Mouse (Mus musculus): ENCODE measurements around the gene Acvrl1. TPM values are rescaled to one million over a fixed set of nuclear protein-coding genes. Genes with fewer than 3 reads are reported as not detected.
A peak's percentile ranks its signal among the peaks of the same experiment; 100 is the strongest.

The Acvrl1 gene
- total RNA-seq, 2 experiments from 2014 or later, result 19.1 to 26.1 TPM

DNA sequence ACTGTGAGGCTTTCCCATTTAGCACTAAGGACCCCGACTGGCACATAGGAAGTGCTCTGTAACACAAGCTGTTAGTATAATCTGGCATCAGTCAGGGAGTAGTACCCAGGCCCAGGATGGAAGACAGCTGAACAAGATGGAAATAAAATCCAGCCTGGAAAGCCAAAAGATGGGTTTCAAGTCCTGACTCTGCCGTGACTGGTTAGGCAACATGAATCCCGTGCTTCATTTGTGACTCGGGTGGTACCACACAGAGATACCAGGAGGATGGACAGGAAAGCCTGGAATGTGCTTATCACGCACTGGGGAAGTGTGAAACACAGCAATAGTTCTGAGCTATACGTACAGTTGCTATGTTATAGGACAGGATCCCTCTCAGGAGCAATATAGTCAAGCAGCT lies 12.3 kb downstream of the Acvrl1 start:
- DNase-seq (ENCODE audit: low spot score in 2 of 2), result no peak

DNA sequence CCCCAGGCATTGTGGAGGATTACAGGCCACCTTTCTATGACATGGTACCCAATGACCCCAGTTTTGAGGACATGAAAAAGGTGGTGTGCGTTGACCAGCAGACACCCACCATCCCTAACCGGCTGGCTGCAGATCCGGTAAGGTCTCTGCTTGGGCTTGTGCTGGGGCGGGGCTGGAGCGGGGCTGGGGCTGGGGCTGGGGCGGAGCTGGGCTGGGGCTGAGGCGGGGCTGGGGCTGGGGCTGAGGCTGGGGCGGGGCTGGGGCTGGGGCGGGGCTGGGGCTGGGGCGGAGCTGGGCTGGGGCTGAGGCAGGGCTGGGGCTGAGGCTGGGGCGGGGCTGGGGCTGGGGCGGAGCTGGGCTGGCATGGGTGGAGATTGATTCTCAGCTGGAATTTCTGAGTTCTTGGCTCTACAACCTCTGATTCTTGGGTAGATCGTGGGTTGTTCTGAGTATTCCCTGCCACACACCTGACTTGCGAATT lies 12.8 kb downstream of the Acvrl1 start:
- DNase-seq (ENCODE audit: low spot score in 2 of 2), result no peak

DNA sequence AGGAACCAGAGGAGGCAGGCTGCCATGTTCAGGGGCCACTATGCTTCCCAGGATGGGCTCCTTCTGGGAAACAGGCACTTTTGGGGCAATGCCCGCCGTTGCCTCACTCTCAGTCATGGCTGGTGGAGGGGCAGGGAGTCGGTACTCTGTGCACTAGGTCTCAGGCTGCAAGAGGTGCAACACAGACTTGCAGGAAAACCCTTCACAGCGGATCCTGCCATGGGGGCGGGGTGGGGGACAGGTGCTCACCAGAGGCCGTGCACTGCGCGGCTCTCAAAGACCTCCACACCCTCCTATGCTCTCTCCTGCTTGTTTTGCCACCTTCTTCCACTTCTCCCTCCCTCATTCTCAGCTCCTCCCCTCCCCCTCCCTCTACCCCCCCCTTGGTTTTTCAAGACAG lies 14.3 kb downstream of the Acvrl1 start:
- no peak for DNase-seq (ENCODE audit: low spot score in 2 of 2)

DNA sequence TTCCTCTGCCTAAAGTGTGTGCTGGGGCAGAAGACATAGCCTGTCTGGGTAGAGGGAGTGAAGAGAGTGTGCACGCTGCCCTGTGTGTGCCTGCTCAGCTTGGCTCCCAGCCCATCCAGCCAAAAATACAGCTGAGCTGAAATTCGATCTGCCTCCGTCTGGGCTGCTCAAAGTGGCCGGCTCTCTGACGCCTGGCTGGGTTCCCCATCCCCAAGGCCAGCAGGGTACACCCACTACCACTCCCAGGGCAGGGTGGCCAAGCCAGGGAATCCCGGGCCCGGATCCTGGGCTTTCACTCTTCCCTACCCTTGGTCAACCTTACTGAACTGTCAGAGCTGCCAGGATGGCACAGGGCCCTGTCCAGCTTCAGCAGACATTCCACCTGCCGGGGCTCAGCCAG lies 15.2 kb downstream of the Acvrl1 start:
- DNase-seq (ENCODE audit: low spot score in 2 of 2), result no peak

DNA sequence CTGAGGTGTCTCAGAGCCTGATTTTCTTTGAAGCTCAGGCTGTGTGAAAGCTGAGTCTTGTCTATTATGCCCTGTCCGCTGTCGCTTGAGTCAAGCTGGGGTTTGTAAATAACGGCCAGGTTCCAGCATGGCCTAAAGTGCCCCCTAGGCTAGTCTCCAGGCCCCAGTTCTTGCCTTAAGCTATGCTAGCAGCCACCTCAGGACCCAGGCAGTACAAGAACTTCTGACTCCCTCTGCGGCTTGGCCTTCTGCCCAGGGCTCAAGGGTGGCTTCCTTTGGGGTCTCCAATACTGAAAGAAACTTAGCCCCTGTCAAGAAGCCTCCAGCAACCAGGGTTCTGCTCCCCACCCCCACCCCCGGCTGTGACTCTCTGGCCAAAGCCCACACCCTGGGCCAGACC lies 15.9 kb downstream of the Acvrl1 start:
- DNase-seq (ENCODE audit: low spot score in 2 of 2), result no peak

DNA sequence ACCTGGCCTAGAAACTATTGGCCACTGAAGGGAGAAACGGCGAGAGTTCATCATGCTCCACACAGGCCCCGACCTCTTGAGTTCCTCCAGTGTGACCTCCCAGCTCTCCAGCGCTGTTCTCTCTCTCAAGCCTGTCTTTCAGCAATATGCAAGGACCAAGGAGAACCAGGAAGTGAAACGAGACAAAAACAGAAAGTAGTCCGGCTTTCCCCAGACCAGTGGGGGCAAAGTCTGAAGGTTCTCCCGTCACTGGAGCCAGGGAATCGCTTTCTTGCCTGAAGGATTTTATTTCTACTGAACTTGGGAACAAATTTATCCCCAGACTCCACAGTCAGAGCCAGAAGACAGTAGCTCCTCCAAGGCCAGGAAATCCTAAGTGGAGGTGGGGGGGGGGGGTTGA lies 16.5 kb downstream of the Acvrl1 start:
- no peak for DNase-seq (ENCODE audit: low spot score in 2 of 2)

DNA sequence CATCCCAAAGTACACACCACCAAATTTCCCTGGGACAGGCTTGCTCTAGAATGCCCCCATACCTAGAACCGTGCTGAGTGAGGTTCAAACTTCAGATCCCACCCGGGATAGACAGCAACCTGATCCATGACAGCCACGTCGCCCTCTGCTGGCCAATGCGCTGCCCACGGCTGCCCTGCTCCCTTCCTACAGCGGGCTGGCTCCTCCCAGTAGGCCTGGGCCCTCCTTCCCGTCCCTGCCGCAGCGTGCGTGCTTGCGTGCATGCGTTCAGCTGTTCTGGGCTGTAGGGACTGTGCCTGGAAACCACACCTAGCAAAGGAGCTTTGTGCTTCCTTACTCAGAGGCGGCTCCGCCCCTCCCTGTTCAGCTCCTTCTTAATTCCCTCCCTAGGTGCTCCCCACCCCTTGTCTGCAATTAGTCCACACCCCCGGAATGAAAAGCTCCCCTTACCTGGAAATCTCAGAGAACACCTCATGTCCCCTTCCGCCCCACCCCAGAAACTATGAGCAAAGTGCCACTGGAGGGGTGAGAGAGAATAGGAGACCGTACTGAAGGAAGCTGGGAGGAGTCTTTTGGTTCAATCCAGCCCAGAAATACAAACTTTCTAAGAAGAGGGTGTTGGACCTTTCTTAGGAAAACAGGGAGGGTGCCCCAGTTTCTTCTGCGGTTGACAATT lies 17.2 kb downstream of the Acvrl1 start:
- DNase-seq (ENCODE audit: low spot score in 2 of 2), result peak; percentile 91 to 96

DNA sequence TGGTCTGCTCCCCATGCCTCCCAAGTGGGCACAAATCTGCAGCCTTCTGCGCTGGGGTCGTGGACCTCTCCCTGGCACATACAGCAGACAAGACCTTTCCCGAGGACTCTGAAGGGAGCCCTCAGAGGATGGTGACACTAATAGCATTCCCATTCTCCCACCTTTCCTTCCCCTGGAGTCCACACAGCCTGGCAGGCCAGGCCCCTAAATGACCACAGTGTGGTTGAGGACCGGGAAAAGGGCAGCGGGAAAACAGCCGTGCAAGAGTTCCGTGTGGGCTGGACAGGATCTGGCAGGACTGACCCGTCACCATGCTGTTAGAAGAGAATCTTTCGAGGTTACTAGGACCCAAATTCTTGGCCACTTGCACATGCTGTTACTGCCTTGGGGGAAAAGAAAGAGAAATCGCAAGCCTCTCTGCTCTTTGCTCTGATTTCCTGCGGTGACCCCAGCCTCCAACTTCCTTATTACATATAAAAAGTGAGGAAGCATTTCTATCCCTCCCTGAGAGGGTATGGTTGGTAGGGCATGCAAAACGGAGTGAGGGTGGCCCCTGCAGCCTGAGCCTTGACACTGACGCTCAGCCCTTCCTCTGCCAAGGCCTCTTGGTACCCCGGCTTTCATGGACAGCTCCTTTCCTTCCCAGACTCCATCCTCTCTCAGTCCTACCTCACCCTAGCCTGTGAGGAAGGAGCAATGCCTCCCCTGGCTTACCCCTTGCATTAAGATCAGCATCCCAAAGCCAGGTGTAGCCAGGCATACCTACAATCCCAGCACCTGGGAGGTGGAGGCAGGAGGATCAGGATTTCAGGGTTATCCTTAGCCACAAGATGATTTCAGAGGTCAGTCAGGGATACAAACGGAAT lies 18.0 kb downstream of the Acvrl1 start:
- no peak for DNase-seq (ENCODE audit: low spot score in 2 of 2)

DNA sequence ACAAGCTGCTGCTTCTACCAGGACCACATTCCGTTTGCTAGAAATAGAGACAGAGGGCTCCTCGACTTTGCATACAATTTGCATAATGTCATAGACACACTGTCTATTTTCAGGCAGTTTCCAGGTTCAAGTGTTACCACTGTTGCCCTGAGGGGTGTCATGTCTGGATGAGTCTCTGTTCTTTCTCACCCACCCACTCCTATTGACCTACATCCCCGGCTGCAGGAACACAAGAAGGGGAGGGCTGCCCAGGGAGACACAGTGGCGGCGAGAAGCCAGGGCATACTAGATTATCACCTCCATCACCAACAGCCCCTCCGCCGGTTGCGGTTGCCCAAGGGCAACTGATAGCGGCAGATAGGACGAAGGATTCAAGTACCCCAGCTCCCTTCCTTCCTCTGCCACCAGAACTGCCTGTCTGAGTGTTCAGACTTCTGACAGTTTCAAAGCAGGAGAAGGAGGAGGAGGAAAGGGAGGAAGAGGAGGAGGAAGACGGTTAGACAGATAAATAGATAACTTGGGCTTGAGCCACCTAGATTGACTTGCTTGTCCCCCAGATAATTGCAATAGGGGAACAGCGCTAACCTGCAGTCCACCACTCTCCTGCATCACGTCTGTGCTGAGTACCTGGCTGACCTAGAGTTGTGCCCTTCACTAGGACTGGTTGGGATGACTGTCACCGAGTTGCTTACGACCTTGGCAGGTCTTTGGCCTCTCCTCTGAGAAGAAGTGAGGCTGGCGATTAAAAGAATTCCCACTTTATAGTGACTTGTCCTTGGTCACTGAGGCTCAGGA lies 19.0 kb downstream of the Acvrl1 start:
- no peak for DNase-seq (ENCODE audit: low spot score in 2 of 2)

DNA sequence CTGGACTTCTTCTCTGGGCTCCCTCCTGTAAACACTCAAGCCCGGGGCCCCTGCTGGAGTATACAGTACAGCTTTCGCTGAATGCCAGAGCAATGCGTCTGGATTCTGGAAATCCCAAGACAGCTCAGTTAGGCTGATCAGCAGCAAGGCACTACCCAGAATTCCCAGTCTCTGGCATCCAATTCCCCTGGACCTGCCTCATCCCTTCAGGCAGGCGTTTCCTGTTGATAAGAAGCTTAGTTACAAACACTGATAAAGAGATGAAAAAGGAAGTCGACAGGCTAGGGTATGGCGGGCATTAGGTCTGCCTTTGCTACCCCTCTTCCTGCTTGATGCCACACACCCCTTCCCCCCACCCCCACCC lies 19.6 kb downstream of the Acvrl1 start:
- DNase-seq (ENCODE audit: low spot score in 2 of 2), result no peak

DNA sequence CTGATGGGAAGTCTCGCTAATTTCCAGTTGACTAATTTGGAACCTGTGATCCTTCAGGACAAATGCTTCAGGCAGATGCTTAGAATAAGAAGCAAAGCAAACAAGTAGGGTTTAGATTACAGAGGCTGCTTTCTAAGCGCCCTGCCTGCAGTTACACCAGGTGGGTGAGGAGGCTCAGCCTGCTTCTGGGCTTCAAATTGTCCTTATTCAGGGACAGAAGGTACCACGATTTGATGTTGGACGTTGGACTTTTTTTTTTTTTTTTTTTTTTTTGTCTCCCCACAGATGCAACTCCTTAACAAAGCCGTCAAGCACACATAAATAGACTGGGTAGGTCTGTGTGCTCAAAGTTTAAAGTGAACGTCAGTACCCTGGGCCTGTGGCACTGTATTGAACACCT lies 20.3 kb downstream of the Acvrl1 start:
- no peak for DNase-seq (ENCODE audit: low spot score in 2 of 2)

DNA sequence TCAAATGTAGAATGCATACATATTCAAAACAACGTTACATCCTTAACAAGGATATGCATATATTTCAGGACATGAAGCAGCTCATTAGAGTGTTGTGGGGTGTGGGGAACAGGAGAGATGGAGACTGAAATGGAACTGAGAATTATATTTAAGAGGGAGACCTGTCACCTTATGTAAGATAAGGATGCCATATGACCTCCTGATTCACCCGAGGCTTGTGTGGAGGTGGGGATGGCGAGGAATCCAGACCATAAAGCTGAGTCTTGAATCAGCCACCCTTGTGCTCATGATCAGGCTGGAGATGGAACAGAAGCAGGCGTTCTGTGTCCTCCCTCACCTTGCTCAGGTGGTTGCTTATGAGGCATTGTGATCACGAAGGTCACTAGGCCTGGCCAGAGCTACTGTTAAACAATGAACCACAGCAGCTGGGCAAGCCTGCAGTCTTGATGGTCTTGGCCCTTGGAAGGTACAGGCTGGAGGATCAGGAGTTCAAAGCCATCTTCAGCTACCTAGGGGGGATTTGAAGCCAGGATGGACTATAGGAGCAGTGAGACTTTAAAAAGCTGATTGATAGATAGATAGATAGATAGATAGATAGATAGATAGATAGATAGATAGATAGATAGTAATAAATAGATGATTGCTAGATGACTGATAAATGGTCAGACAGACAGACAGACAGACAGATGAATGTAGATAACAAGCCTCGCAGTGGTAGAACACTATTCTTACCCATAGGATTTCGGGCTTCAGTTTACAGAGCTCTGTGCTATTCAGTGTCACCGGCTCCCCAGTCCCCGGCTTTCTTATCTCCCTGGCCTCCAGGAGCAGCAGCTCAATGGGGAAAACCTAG lies 23.3 kb downstream of the Acvrl1 start:
- DNase-seq (ENCODE audit: low spot score in 2 of 2), result no peak

DNA sequence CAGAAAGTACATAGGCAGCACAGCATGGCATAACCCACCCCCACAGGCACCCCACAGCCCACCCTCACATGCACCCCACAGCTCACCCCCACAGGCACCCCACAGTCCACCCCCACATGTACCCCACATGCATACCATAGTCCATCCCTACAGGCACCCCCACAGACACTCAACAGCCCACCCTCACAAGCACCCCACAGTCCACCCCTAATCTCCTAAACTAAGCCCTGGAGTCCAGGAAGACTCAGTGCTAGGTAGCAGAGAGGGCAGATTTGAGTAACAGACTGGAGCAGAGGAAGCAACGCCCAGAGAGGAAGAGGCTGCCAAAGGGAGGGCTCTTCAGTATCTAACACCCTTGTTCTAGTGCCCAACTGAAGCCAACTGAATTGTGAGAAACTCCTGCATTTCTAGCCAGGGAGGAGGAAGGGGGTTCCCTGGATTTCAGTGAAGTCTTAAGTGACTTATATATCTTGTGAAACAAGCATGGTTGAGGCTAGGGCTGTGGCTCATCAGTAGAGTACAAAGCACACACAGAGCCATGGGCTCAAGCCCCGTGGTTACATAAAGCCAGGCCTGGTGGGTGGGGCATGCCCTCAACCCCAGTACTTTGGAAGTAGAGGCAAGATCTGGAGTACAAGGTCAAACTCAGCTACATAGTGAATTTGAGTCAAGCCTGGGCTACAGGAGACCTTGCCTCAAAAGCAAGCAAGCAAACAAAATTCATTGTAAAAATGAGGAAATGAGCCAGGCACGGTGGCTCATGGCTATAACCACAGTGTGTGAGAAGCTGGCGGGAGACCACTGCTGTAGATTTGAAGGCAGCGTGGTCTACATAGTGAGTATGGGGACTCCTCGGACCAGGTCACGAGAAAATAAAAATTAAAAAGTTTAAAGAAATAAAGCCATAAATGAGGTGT lies 26.6 kb downstream of the Acvrl1 start:
- no peak for DNase-seq (ENCODE audit: low spot score in 2 of 2)

DNA sequence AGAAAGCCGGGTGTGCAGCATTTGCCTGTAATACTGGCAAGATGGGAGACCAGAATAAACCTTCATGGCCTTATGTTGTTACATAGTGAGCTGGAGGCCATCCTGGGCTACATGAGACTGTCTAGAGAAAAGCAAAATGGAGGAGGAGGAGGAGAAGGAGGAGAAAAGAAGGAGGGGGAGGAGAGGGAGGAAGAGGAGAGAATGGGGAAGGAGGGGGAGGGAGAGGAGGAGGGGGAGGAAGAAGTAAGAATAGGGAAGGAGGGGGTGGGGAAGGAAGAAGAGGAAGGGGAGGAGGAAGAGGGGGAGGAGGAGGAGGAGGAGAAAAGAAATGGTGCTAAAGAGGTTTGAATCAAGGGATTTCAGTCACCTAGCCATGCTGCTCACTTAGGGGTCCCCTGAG lies 31.8 kb downstream of the Acvrl1 start:
- no peak for DNase-seq (ENCODE audit: low spot score in 2 of 2)

DNA sequence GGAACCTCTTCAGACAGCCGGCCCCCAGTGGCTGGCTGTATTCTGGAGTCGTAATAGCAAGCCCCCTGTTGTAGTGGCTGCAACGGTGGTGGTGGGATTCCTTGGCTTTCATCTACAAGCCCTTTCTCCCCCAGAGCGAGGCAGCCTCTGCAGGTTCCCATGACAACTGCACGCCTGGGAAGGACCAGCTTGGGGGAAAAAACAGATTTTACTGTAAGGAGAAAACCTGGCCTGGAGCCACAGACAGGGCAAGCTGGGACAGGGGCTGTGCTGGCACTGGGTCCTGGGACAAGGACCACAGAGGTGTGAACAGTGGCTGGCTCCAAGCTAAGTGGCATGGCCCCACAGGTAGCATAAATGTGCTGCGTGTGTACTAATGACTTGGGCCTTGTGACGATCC lies 32.3 kb downstream of the Acvrl1 start:
- DNase-seq (ENCODE audit: low spot score in 2 of 2), result no peak

DNA sequence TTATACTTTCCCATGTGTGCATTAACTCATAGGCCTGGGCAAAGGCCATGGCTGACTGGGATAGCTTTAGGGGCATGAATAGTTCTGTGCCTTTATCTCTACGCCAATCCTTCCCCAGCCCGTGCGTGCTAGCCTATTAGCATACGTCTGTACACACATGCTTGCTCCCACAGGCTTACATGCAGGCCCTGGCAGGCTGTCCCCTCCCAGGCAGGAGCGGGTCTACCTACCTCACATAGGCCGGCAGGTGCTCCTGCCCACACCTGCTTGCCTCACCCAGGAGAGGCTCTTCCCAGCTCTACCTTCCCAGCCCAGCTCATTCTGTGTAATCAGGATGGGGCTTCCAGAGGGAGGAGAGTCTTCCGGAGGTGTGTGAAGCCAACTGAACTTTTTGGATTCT lies 33.2 kb downstream of the Acvrl1 start:
- DNase-seq (ENCODE audit: low spot score in 2 of 2), result no peak

DNA sequence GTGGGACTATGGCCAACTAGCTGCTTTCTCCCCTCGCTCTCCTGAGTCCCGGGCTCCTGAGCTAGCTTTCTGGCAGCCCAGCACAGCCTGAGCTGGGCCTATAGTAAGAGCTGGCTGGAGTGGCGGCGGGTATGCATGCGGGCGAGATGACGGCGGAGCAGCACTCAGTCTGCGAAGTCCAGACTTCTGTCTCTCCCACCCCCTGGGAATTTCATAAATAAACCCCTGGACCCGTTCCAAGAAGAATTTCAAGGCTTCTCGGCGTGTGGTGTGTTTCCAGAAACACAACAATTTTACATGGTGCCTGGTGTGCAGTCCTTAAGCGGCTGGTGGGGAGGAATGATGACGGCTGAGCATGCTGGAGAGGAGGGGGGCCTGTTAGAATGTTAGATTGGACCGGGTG lies 34.7 kb downstream of the Acvrl1 start:
- DNase-seq (ENCODE audit: low spot score in 2 of 2), result no peak

DNA sequence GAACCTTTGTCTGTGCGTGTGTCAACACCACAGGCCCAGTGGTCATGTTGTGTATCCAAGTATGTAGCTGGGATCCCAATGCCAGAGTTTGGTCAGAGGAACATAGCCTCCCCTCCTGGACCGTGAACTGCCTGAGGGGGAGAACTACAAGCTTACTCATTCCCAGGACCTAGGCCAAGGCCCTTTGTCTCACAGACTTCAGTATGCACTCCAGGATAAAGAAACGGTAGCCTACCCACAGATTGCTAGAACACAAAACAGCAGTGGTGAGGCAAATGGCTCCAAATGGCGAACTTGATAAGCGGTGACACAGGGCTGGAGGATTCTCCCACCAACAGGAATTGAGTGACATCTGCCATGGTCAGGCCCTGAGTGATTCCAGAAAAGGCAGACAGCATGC lies 35.5 kb downstream of the Acvrl1 start:
- no peak for DNase-seq (ENCODE audit: low spot score in 2 of 2)

DNA sequence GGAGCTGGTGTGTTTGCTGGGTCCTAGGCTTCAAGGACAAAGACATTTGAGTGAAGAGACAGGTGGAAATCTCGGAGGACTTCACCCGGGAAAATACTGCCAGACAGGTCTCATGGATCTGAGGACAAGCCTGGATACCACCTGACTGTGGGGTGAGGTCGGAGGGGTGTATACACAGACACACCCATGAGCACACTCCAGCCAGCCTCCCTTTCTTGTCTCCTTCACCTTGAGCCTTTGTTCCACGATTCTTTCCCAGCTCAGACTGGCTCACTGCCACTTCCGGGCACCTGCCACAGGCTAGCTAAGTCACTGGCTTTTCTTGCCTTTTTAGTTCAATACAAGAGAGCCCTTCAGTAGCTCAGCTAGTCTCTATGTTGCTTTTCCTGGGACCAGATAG lies 36.0 kb downstream of the Acvrl1 start:
- no peak for DNase-seq (ENCODE audit: low spot score in 2 of 2)

Measured in adrenal gland, adult 18-20 months (tissue).